8 mouse cellular contexts compared by ENCODE assay signal in the genomic region with DNA sequence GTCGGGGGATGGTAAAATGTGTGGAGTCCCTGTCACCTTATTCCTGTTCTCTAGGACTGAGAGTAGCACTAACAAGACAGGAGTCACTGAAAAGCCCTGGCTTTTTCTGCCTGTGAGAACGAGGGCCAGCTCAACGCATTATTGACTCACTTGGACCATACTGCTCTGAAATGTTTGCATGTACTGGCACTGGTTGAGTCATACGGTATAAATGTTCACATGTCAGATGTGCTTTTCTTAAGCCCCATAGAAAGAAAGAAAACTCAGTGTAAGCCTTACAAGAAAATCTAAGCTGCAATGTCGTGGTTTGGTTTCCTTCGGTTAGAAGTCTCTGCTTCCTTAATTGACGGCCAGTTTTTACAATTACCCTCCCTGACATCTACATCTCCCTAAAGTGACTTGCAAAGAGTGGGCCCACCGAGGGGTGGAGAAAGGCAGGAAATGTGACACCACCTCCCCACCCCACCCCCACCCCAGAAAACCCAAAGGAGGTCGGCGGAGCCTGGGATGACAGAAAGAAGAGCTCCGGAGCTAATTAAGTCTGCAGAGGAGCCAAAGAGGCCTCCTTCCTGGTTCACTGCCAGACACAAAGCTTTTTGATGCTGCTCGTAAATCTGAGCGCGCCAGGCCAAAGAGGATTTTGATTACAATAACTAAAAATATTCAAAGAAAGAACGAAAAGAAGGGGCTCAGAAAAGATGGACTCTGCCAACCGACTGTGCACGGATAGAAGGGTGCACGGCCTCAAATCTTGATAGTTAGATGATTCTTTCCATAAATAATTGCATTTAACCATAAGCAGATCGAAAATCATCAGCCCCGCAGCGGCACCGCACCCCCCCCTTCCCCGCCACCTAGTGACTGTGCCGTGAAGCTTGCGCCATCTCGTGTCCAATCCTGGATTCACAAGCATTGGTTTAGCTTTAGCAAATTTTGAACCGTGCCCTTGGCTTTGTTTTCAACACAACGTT. TPM values are rescaled to one million over a fixed set of nuclear protein-coding genes. Genes with fewer than 3 reads are reported as not detected.
DNase-seq lines count a peak whose midpoint lies in the region; ATAC-seq and TF ChIP-seq lines count a peak whose summit lies in the region.

No protein-coding gene starts in this region.

- peak overlapping the region; percentile 52 for H3K4me2 ChIP-seq in hindbrain, embryonic 12.5 days (replicated peaks)

- peaks cover 0 to 3% of the 10 kb centered on the region in 2 experiments; a peak in 2 of 4 replicates for H3K27me3 ChIP-seq in MEL (ENCODE audit: control insufficient read depth in 1 of 2, insufficient read depth in 2 of 2, low read length in 2 of 2)
- H3K27me3 ChIP-seq in hindbrain, embryonic 12.5 days: no peaks in the 10 kb centered on the region

- peak; percentile 68 for ATAC-seq in hindbrain, embryonic 12.5 days (ENCODE audit: low FRiP score)

- TF ChIP-seq CTCF in MEL (IDR thresholded peaks at IDR 0.05 in 2 of 3, conservative IDR thresholded peaks at IDR 0.05 in 1 of 3; ENCODE audit: control insufficient read depth in 1 of 3, insufficient read depth in 1 of 3, low read depth in 2 of 3, low read length in 3 of 3, poor library complexity in 1 of 3, severe bottlenecking in 1 of 3): peak; percentile 72 to 99 (median 89); a peak in 5 of 6 replicates

- H3K9ac ChIP-seq in MEL (ENCODE audit: control insufficient read depth, low read depth, low read length, poor library complexity, severe bottlenecking): peak overlapping the region; percentile 72
- H3K9ac ChIP-seq in hindbrain, embryonic 12.5 days: peak overlapping the region; percentile 53

- no peaks in the 10 kb centered on the region for H3K9me3 ChIP-seq in MEL (replicated peaks; ENCODE audit: insufficient read depth, low read length)
- no peaks in the 10 kb centered on the region for H3K9me3 ChIP-seq in hindbrain, embryonic 12.5 days (replicated peaks)

- peak overlapping the region; percentile 86 to 97 for H3K4me3 ChIP-seq in MEL (ENCODE audit: control insufficient read depth in 1 of 2, insufficient read depth in 1 of 2, low read depth in 2 of 2, low read length in 2 of 2)
- peak overlapping the region; percentile 32 for H3K4me3 ChIP-seq in hindbrain, embryonic 12.5 days

- WGBS in hindbrain, embryonic 12.5 days: 5% methylated on average over 28 of the region's 28 CpGs

- peaks cover 0 to 3% of the 10 kb centered on the region in 2 experiments; a peak in 1 of 4 replicates for H3K36me3 ChIP-seq in MEL (ENCODE audit: control insufficient read depth in 1 of 2, insufficient read depth in 2 of 2, low read length in 2 of 2)
- no peaks in the 10 kb centered on the region for H3K36me3 ChIP-seq in hindbrain, embryonic 12.5 days

- TF ChIP-seq POLR2A in MEL (IDR thresholded peaks at IDR 0.05; ENCODE audit: control insufficient read depth in 1 of 2, insufficient read depth in 1 of 2, low read depth in 1 of 2, low read length in 2 of 2, poor library complexity in 1 of 2): no peak

- TF ChIP-seq EP300 in MEL (IDR thresholded peaks at IDR 0.05; ENCODE audit: low read depth in 1 of 2, low read length in 2 of 2): no peak

- peak; percentile 70 for TF ChIP-seq RAD21 in MEL (IDR thresholded peaks at IDR 0.05; ENCODE audit: low read depth, low read length)

- H3K27ac ChIP-seq in MEL (ENCODE audit: control insufficient read depth, low read depth, low read length): no peak overlapping the region
- H3K27ac ChIP-seq in hindbrain, embryonic 12.5 days: peak overlapping the region; percentile 69

- peak; percentile 88 for DNase-seq in MEL (ENCODE audit: low read depth, low spot score)
- peak; percentile 63 for DNase-seq in cerebellum, adult 11-12 months
- peak; percentile 79 for DNase-seq in forelimb bud, embryonic 11.5 days (ENCODE audit: low read depth, low spot score)
- peak; percentile 62 to 91 for DNase-seq in layer of hippocampus, postnatal 25 days (ENCODE audit: extremely low spot score in 1 of 2, low spot score in 1 of 2)
- DNase-seq in lung, postnatal 25 days (ENCODE audit: low spot score): peak; percentile 75
- DNase-seq in retina, embryonic 14.5 days (ENCODE audit: low spot score): peak; percentile 90
- peak; percentile 47 to 66 for DNase-seq in thymus, postnatal 36 days

- no peaks in the 10 kb centered on the region for H3K79me2 ChIP-seq in MEL (ENCODE audit: control insufficient read depth, insufficient read depth, low read length, poor library complexity)

- H3K4me1 ChIP-seq in MEL (ENCODE audit: control insufficient read depth in 1 of 2, insufficient read depth in 2 of 2, low read length in 2 of 2): peaks cover 0 to 4% of the 10 kb centered on the region in 2 experiments; a peak in 1 of 4 replicates
- peaks cover 13% of the 10 kb centered on the region for H3K4me1 ChIP-seq in hindbrain, embryonic 12.5 days

TF ChIP-seq in MEL, 35 proteins besides CTCF, POLR2A, EP300 and RAD21:
- TF ChIP-seq NELFE (IDR thresholded peaks at IDR 0.05; ENCODE audit: low read depth, low read length) (no peak), SIN3A (IDR thresholded peaks at IDR 0.05; ENCODE audit: low read length) (no peak; the same call in 1 of the 2 replicates), MAZ (IDR thresholded peaks at IDR 0.05; ENCODE audit: low read depth, low read length) (peak; percentile 94), ZC3H11A (IDR thresholded peaks at IDR 0.05; ENCODE audit: low read depth, low read length) (peak; percentile 45), MEF2A (IDR thresholded peaks at IDR 0.05; ENCODE audit: extremely low read depth, insufficient replicate concordance, low read depth, low read length, poor library complexity, severe bottlenecking) (no peak), MYB (IDR thresholded peaks at IDR 0.05; ENCODE audit: low read depth, low read length) (no peak), CHD2 (IDR thresholded peaks at IDR 0.05; ENCODE audit: low read length) (no peak), BHLHE40 (IDR thresholded peaks at IDR 0.05; ENCODE audit: borderline replicate concordance, low read depth, low read length) (0 out of 2 replicates have a peak, but pooled peaks have one; percentile 14), GABPA (IDR thresholded peaks at IDR 0.05; ENCODE audit: low read depth, low read length) (no peak), USF1 (IDR thresholded peaks at IDR 0.05; ENCODE audit: low read depth, low read length) (no peak), TCF12 (IDR thresholded peaks at IDR 0.05; ENCODE audit: low read depth, low read length) (no peak), HCFC1 (IDR thresholded peaks at IDR 0.05; ENCODE audit: low read depth, low read length) (no peak), SMC3 (IDR thresholded peaks at IDR 0.05; ENCODE audit: low read depth, low read length) (peak; percentile 82), ZMIZ1 (IDR thresholded peaks at IDR 0.05; ENCODE audit: low read depth, low read length) (no peak), TBP (IDR thresholded peaks at IDR 0.05; ENCODE audit: low read depth, low read length) (no peak), CHD1 (IDR thresholded peaks at IDR 0.05; ENCODE audit: low read depth, low read length) (no peak)

RNA-seq across cellular contexts. Expression of a gene that starts 28.0 kb away (rescaled TPM):
- total RNA-seq in MEL (2012; rRNA removed): not detected in 2 replicates
- not detected for polyA plus RNA-seq in MEL (2012; ENCODE audit: insufficient read depth in 1 of 2, insufficient read length in 2 of 2, low read depth in 1 of 2, low replicate concordance in 2 of 2, missing spikeins in 1 of 2)
- not detected in 2 replicates for polyA plus RNA-seq in hindbrain, embryonic 12.5 days (2016; fragmentation: Nextera tagmentation; extraction: Ambion mirVana)
- total RNA-seq in layer of hippocampus, postnatal 25 days (2021): not detected

RNA-seq across cellular contexts. Expression of a gene that starts 40.5 kb away (rescaled TPM):
- total RNA-seq in MEL (2012; rRNA removed): 0.23 and 0.35 TPM in 2 replicates
- polyA plus RNA-seq in MEL (2012; ENCODE audit: insufficient read depth in 1 of 2, insufficient read length in 2 of 2, low read depth in 1 of 2, low replicate concordance in 2 of 2, missing spikeins in 1 of 2): under 1 TPM in 1 of 2 experiments, not detected in 1; 0.99 TPM
- polyA plus RNA-seq in hindbrain, embryonic 12.5 days (2016; fragmentation: Nextera tagmentation; extraction: Ambion mirVana): 0.43 and 1.2 TPM in 2 replicates
- under 1 TPM; 0.52 to 0.66 TPM for total RNA-seq in layer of hippocampus, postnatal 25 days (2021)
